Mouse (Mus musculus) hematopoietic multipotent progenitor cell, adult 10-12 weeks (in vitro differentiated cells): Measurements from ENCODE around the gene Npy. TPM values are rescaled to one million over a fixed set of nuclear protein-coding genes. Genes with fewer than 3 reads are reported as not detected.

ENCODE experiments used
- polyA plus RNA-seq: library from polyadenylated mRNA; stranded (reverse); fragments of >175 nt; gene quantifications from 2 replicates; pipeline ENCODE4 v1.2.3, GENCODE M21; 2012; ENCODE audit warnings: low replicate concordance

Gene Npy
- 2.2 and 2.3 TPM in 2 replicates for polyA plus RNA-seq

GRCm38 (mm10) chr6:49821961-49822870 is at the start of gene Npy:
TSS of gene Npy (plus strand) at chr6:49822710.

